Mouse (Mus musculus): ENCODE measurements at regions not wholly inside any gene's neighbourhood (a gene's known extent, or its start where the extent isn't known, plus 50 kb on each side); places are given as distances from the start of the nearest gene placed in this dataset.

DNA sequence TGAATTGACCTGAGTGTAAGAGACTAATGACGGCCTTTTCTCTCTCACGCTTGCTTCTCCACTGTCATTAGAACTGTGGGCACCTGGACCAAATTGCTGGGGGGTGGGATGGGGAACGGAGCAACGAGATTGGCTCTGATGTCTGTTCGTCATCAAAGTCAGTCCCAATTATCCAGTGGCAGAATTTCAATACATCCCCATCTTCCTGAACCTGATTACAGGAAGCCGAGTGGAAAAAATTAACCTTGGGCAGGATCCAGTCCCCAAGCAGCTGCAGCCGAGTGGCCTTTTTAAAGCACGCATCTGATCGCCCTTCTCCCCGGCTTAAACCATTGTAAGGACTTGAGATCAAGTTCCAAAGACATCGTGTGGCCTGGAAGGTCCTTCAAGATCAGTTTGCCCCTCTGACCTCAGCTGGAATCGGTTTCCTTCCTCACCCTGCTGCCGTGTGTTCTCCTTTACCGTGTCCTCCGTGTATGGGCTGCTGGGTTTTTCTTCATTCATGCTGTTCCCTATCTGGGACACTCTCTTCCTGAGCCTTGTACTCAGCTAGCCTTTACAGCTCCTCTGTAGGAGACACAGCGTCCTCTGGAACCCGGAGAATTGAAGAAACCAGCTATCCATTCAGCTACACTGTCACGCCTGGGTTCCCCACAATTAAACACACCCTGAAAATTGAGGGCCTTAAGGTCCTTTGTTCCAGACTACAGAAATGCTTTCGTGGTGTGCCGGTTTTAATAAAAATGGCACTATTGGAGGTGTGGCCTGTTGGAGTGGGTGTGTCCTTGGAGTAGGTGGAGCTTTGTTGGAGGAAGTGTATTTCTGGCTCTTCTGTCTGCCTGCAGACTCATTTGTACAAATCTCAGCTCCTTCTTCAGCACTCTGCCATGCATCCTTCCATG, 61.9 kb upstream of the Kit start:
- peaks cover 2% of the 10 kb centered on the region; the same call in 1 of the 2 replicates for H3K9me3 ChIP-seq
- no peaks in the 10 kb centered on the region for H3K4me1 ChIP-seq
- no peak overlapping the region for H3K4me2 ChIP-seq
- H3K9ac ChIP-seq, result no peak overlapping the region
- H3K27ac ChIP-seq (replicated peaks), result no peak overlapping the region
- WGBS, result 83% methylated on average over 20 of the region's 20 CpGs
- ATAC-seq (ENCODE audit: extremely low read depth, insufficient number of reproducible peaks, low FRiP score, low TSS enrichment), result no peak
- no peaks in the 10 kb centered on the region for H3K36me3 ChIP-seq
- H3K4me3 ChIP-seq, result no peak overlapping the region
- H3K27me3 ChIP-seq (replicated peaks), result no peaks in the 10 kb centered on the region

DNA sequence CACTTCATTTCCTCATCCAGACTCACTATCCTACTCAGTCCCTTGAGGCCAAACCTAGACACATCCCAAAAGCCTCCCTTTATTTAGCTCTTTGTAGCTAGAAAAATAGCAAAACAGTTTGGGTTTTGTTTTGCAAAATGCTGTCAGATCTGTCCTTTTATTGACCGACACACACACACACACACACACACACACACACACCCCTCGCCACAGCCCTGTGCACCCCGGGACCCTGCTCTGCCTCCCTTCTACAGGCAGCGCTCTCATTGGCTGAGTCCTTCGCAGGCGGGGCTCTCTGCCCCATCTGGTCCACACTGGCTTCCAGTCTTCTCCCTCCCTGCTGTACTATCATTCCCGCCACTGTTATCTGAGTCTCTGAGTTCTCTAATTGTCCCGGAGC, 56.5 kb upstream of the Kit start:
- WGBS, result 46% methylated on average over 8 of the region's 8 CpGs
- no peaks in the 10 kb centered on the region for H3K27me3 ChIP-seq (replicated peaks)
- 0 out of 2 replicates have a peak, but pooled peaks cover 5% of the 10 kb centered on the region for H3K4me1 ChIP-seq
- H3K27ac ChIP-seq (replicated peaks), result no peak overlapping the region
- H3K36me3 ChIP-seq, result no peaks in the 10 kb centered on the region
- ATAC-seq (ENCODE audit: extremely low read depth, insufficient number of reproducible peaks, low FRiP score, low TSS enrichment), result no peak
- no peak overlapping the region for H3K9ac ChIP-seq
- H3K9me3 ChIP-seq, result no peaks in the 10 kb centered on the region
- H3K4me3 ChIP-seq, result no peak overlapping the region
- H3K4me2 ChIP-seq, result no peak overlapping the region

GRCm38 (mm10) chr5:75523041-75523678, 51.6 kb upstream of the Kit start:
- H3K4me3 ChIP-seq, result no peak overlapping the region
- no peak overlapping the region for H3K27ac ChIP-seq (replicated peaks)
- no peak for ATAC-seq (ENCODE audit: extremely low read depth, insufficient number of reproducible peaks, low FRiP score, low TSS enrichment)
- 0 out of 2 replicates have a peak, but pooled peaks cover 5% of the 10 kb centered on the region for H3K4me1 ChIP-seq
- no peaks in the 10 kb centered on the region for H3K36me3 ChIP-seq
- no peak overlapping the region for H3K9ac ChIP-seq
- no peak overlapping the region for H3K4me2 ChIP-seq
- no peaks in the 10 kb centered on the region for H3K9me3 ChIP-seq
- WGBS, result 82% methylated on average over 4 of the region's 4 CpGs
- H3K27me3 ChIP-seq (replicated peaks), result no peaks in the 10 kb centered on the region

Data from heart, embryonic 13.5 days (tissue).